Mouse (Mus musculus): ENCODE data around the gene Rps21.

Rps21 gene

DNA sequence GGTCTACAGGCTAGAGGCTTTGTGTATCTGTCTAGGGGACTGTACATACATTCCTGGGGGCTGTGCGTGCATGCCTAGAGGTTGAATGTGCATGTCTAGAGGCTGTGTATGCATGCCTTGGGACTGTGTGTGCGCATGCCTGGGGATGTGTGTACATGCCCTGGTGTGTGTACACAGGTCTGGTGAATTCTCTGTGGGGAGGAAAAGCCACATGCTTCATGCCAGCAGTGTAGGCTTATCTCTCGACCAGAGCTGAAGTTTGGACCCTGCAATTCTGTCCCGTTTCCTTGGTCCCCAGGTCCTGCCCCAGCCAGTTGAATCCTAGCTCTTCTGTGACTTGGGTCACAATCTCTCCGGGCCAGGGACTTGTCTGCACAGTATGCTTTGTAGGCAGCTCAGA, 34.4 kb downstream of the Rps21 start:
- DNase-seq = no peak

DNA sequence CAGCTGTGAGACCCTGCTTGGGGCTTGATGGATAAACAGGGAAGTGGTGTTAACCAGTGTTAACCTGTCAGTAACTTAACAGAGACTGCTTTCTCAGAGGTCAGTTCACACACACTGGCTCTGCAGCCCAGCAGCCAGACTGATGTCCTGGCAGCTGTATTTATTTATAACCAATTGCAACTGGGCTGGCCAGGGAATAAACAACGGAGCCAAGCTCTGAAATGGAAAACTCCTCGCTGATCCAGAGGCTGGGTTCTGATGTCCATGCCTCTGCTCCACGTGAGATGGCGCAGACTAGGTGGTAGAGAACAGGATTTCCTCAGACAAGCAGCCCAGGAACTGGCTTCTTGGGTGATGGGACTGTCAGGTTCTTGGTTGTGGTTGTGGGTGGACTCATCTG, 34.8 kb downstream of the Rps21 start:
- no peak for DNase-seq

DNA sequence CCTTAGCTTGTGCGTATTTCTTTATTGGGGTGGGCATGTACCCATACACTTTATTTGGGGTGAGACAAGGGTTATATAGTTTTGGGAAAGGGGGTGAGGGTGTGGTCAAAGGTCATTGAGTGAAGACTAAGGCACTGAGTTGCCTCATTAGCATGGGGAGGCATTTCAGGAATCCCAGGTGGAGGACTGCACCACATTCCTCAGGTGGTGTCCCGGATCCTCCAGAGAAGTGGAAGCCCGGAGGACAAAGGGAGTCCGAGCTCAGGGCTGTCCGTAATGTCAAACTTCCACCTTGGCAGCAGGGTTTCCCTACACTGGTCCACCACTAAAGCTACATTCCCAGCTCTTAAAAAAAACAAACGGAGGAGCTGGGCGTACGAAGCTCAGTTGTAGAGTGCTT, 35.7 kb downstream of the Rps21 start:
- no peak for DNase-seq

DNA sequence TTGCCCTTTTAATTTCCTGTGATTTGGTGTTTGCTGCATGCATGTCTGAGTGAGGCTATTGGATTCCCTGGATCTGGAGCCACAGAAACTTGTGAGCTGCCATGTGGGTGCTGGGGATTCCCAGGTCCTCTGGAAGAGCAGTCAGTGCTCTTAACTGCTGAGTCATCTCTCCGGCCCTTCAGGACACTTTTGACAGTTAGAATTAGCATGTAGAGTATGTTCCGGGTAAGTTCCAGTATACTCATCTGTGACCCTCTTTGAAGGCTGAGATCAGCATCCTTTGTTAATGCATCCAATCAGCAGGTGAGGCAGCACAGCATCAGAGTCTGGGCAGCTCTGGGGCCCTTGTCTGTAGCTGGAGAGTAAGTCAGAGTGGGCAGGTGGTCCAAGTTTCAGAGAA, 43.1 kb downstream of the Rps21 start:
- no peak for DNase-seq

DNA sequence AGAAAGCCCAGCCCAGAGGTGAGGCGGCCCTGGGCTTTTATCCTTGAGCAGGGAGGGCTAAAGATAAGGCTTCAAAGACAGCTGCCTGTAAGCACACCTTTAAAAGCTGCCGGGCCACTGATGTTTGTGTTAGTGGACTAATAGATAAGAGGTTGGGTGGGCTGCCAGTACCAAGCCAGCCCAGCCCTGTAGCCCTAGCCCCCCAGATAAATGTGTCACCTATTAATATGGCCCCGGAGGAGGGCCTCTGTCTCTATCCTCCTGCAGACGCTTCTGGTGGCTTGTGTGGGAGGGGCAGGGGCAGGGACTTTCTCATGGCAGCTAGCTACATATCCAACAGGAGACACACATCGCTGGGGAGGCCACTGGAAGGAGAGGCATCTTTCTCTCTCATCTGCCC, 43.6 kb downstream of the Rps21 start:
- DNase-seq = no peak

DNA sequence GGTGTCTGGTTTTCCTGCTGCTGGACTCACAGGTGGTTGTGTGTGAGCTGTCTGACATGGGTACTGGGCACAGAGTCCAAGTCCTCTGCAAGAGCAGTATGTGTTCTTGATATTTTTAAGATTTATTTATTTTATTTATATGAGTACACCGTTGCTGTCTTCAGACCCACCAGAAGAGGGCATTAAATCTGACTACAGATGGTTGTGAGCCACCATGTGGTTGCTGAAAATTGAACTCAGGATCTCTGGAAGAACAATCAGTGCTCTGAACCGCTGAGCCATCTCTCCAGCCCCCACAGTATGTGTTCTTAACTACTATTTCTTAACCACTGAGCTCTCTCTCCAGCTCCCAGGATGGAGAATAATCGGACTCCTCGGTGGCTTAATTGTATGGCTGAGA, 45.0 kb downstream of the Rps21 start:
- no peak for DNase-seq

DNA sequence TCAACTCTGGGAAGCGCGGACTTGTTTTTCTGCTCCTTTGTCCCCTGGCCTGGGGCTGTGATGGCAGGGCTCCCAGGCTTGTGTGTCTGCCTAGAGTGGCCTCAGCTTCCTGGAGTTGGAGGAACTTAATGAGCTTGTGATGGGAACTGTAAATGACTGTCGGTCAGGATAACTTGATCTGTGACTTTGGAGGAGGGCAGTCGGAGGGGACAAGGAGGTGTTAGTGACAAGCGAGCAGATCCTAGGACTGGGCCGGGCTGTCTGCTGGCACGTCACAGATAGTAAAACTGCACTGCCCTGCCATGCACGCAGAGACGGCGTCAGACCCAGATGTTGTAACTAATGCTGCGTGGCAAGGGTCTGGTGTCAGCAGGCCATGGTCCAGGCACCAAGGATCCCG, 46.3 kb downstream of the Rps21 start:
- DNase-seq = no peak

DNA sequence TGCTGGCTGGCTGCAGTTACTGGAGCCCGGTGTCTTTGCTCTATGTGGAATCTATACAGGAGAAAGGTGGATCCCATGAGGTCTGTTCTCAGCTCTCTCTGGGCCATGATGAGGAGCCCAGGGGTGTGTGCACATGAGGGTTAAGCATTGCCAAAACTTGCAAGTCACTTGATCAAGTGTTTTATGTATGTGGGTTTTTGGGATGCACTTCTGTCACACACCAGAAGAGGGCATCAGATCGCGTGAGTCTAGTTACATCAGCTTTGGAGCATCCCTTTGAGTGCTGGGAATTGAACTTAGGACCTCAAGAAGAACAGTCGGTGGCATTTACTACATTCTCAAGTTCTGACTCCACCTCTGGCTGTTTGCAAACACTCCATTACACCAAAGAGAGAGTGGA, 47.4 kb downstream of the Rps21 start:
- DNase-seq = no peak

DNA sequence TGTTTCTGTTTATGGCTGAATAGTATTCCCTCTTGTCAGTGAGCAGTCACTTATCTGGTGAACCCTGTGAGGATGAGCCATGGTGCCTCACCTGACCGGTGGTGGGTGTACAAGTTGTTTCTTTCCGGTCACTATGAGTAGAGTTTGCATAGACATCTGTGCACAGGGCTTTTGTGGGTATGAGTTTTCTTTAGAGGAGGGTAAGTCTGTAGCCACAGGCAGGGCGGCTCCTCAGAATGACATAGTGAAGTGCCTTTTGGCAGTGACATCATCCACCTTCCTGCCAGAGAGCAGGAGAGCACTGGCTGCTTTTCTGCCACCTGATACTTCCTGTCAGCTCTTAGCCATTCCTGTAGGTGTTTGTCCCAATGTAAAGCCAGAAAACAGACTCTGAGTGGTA, 48.3 kb downstream of the Rps21 start:
- no peak for DNase-seq

DNA sequence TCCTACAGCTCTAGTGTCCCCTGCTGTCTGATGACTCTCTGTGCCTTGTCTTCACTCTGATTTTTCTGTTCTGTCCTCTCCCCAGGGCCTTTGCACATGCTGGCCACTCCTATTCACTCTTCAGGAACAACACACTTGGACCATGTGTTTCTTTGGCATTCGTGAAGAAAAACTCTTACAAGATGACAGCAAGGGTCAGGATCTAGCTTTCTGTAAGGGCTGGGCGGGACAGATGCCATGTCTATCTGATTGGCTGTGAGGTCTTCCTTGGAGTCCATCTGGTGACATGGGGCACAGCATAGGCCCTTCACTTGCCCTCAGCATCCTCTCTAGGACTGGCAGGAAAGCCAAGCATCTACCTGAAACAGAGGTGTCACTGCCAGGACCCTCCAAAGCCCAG, 48.8 kb downstream of the Rps21 start:
- DNase-seq = no peak

DNA sequence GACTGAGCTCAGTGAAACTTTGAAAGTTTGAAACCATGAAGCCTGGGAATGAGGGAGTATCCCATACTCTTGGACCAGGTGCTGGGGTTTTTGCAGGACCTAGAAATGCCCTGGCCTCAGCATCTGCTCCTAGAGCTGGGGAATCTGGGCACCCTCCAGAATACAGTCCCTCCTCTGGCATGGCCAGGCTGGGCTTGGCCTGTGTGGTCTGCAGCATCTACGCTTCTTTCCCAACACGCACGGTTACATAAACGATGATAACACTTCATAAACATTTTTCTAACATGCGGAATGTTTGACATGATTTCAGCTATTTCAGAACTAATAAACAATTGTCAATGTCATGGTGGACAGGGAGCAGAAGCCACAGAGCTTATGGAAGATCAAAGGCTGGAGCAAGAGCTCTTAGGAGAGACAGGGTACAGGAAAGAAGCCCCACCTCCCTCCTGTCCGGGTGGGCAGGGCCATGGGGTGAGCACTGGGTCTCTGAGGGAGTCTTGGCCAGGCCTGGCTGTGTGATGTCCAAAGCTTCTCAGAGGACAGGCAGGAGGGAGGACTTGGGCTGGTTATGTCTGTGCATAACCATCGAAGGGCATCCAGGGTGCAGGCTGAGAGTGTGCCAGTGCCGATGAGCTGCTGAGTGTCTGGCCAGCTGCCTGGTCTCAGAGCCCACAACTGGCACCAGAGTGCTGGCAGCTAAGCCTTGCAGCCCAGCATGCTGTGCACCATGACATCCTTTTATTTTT, 49.4 kb downstream of the Rps21 start:
- DNase-seq = no peak

DNA sequence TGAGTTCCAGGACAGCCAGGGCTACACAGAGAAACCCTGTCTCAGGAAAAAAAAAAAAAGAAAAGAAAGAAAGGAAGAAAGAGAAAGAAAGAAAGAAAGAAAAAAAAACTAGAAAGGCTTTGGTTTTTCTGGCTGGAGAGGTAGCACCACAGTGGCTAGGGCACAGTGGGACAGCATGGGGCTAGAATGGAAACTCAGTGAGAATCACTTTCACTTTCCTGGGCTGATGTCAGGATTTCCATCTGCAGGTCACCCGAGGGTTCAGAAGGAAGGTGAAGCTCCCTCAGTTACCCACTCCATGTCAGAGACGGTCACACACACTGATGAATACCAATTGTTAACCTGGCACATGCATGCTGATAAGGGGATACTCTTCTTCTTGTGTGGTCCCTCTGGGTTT, 50.5 kb downstream of the Rps21 start:
- DNase-seq = no peak

Measured in thymus, postnatal 36 days (tissue).